21 mouse cellular contexts compared by ENCODE assay signal in the genomic region with DNA sequence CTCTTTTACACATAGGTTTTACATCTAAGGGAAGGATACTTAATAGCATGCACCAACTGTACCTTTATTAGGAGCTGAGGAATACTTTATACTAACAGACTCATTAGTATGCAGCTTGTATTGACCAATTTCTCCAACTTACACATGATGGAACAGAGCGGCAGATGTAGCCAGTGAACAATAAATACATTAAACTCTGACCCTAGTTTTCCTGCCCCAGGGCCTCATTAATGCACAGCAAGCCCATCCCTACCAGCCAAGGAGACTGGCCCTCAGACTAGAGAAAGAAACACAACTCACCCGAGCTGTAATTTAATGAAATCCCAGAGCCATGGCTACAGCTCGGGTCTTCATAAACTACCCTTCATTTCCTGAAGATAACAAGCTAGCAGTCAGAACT.
DNase-seq lines count a peak whose midpoint lies in the region; ATAC-seq and TF ChIP-seq lines count a peak whose summit lies in the region.
"Had no signal": no experiment of that assay in that cellular context is flagged by ENCODE, and none has a peak within 500 bp of the region (broad histone marks: within the 10 kb centered on the region; RNA-seq: fewer than 3 reads in every experiment).

No protein-coding gene starts in this region.

- peak overlapping the region; percentile 14; the same call in 1 of the 2 replicates for H3K27ac ChIP-seq in midbrain, embryonic 11.5 days (ENCODE audit: low read depth, low read length)
- no peak overlapping the region for H3K27ac ChIP-seq in midbrain, postnatal 0 days (ENCODE audit: low read depth, low read length)
- no peak overlapping the region for H3K27ac ChIP-seq in forebrain, embryonic 16.5 days (ENCODE audit: low read length)
- H3K27ac ChIP-seq in left cerebral cortex, adult 2 months = no peak overlapping the region
- H3K27ac ChIP-seq: heart, embryonic 10.5 days had no signal

- no peaks in the 10 kb centered on the region for H3K27me3 ChIP-seq in midbrain, embryonic 11.5 days (ENCODE audit: control insufficient read depth, insufficient read depth, low read length)
- H3K27me3 ChIP-seq in midbrain, postnatal 0 days (ENCODE audit: insufficient read depth, low read length) = no peaks in the 10 kb centered on the region; the same call in 1 of the 2 replicates
- no peaks in the 10 kb centered on the region for H3K27me3 ChIP-seq in forebrain, embryonic 16.5 days (replicated peaks; ENCODE audit: control insufficient read depth, insufficient read depth, low read length)

- no peak overlapping the region for H3K9ac ChIP-seq in midbrain, embryonic 11.5 days (ENCODE audit: low read length)
- H3K9ac ChIP-seq in midbrain, postnatal 0 days (replicated peaks; ENCODE audit: low read length, poor library complexity, severe bottlenecking) = no peak overlapping the region
- no peak overlapping the region for H3K9ac ChIP-seq in forebrain, embryonic 16.5 days (replicated peaks; ENCODE audit: low read depth, low read length)

- TF ChIP-seq CTCF in midbrain, postnatal 0 days (IDR thresholded peaks at IDR 0.05) = no peak
- TF ChIP-seq CTCF in left cerebral cortex, adult 2 months (IDR thresholded peaks at IDR 0.05) = no peak

- no peak overlapping the region for H3K4me2 ChIP-seq in midbrain, embryonic 11.5 days
- no peak overlapping the region for H3K4me2 ChIP-seq in midbrain, postnatal 0 days (ENCODE audit: low read depth, low read length, poor library complexity, severe bottlenecking)
- H3K4me2 ChIP-seq in forebrain, embryonic 16.5 days (ENCODE audit: low read length) = no peak overlapping the region

- intact Hi-C loops in left cerebral cortex, adult 2 months (cut with DNase I) = no loop called here

- peak; percentile 62 for ATAC-seq in midbrain, embryonic 11.5 days (ENCODE audit: low FRiP score)
- ATAC-seq in midbrain, postnatal 0 days (ENCODE audit: low FRiP score) = no peak
- ATAC-seq in forebrain, embryonic 16.5 days = peak; percentile 26; the same call in 1 of the 2 replicates
- ATAC-seq: activated CD4-positive, CD25-positive, alpha-beta regulatory T cell, adult 4 months had no signal

- peaks cover 14% of the 10 kb centered on the region for H3K4me1 ChIP-seq in midbrain, embryonic 11.5 days (ENCODE audit: control insufficient read depth, insufficient read depth, low read length)
- H3K4me1 ChIP-seq in midbrain, postnatal 0 days (ENCODE audit: insufficient read depth, low read length) = no peaks in the 10 kb centered on the region; the same call in 1 of the 2 replicates
- H3K4me1 ChIP-seq in forebrain, embryonic 16.5 days (replicated peaks; ENCODE audit: control insufficient read depth, insufficient read depth, low read length) = peaks cover 21% of the 10 kb centered on the region

- H3K4me3 ChIP-seq in midbrain, embryonic 11.5 days (ENCODE audit: low read depth, low read length) = no peak overlapping the region
- H3K4me3 ChIP-seq in midbrain, postnatal 0 days (ENCODE audit: low read depth, low read length) = no peak overlapping the region
- H3K4me3 ChIP-seq in forebrain, embryonic 16.5 days (replicated peaks; ENCODE audit: low read length) = no peak overlapping the region
- no peak overlapping the region for H3K4me3 ChIP-seq in left cerebral cortex, adult 2 months
- H3K4me3 ChIP-seq: heart, embryonic 10.5 days; myocyte had no signal

- H3K36me3 ChIP-seq in midbrain, embryonic 11.5 days (ENCODE audit: control insufficient read depth, insufficient read depth, low read length) = no peaks in the 10 kb centered on the region
- H3K36me3 ChIP-seq in midbrain, postnatal 0 days (ENCODE audit: insufficient read depth, low read length) = no peaks in the 10 kb centered on the region
- no peaks in the 10 kb centered on the region for H3K36me3 ChIP-seq in forebrain, embryonic 16.5 days (ENCODE audit: control insufficient read depth, insufficient read depth)
- H3K36me3 ChIP-seq: heart, embryonic 10.5 days had no signal

- peak; percentile 33 for DNase-seq in embryo, embryonic 10.5 days (ENCODE audit: low spot score)
- DNase-seq in embryo, embryonic 10 days (ENCODE audit: low spot score) = no peak
- no peak for DNase-seq in midbrain, embryonic 11.5 days (ENCODE audit: low spot score, missing footprints)
- no peak for DNase-seq in midbrain, postnatal 0 days (ENCODE audit: low spot score)
- peak; percentile 68 for DNase-seq in retina, embryonic 14.5 days (ENCODE audit: low spot score)
- DNase-seq in left cerebral cortex, adult 2 months (ENCODE audit: extremely low spot score in 1 of 2, low spot score in 2 of 2) = no peak
- DNase-seq in heart, adult 18-20 months = no peak
- DNase-seq: adrenal gland, adult 8-10 months; cerebellum, adult 2 months; cerebellum, postnatal 25 days; heart, postnatal 4 days; kidney, adult 18-20 months; kidney, postnatal 4 days; left cerebral cortex, postnatal 4 days; lung, postnatal 4 days; right cerebral cortex, postnatal 25 days; spleen, adult 18-20 months had no signal

- no peaks in the 10 kb centered on the region for H3K9me3 ChIP-seq in midbrain, embryonic 11.5 days (ENCODE audit: control insufficient read depth, low read length)
- H3K9me3 ChIP-seq in midbrain, postnatal 0 days (ENCODE audit: low read length) = no peaks in the 10 kb centered on the region
- no peaks in the 10 kb centered on the region for H3K9me3 ChIP-seq in forebrain, embryonic 16.5 days (ENCODE audit: control insufficient read depth, low read length)
- H3K9me3 ChIP-seq: heart, embryonic 10.5 days had no signal

- 70% methylated on average over 3 of the region's 3 CpGs for WGBS in midbrain, embryonic 11.5 days
- 43% methylated on average over 3 of the region's 3 CpGs for WGBS in midbrain, postnatal 0 days
- WGBS in forebrain, embryonic 16.5 days = 19% methylated on average over 3 of the region's 3 CpGs

Comparison
In these comparisons a context has a peak if more than half of its experiments do, and no peak if none do; other contexts are left out.
1. DNase-seq: peak in embryo, embryonic 10.5 days (single experiment) and retina, embryonic 14.5 days (single experiment); none in embryo, embryonic 10 days (single experiment), midbrain, embryonic 11.5 days (single experiment), midbrain, postnatal 0 days (single experiment), left cerebral cortex, adult 2 months (0 of 2) and heart, adult 18-20 months (0 of 2).